Mouse (Mus musculus): ENCODE results near the gene Kif2c.

Kif2c gene

DNA sequence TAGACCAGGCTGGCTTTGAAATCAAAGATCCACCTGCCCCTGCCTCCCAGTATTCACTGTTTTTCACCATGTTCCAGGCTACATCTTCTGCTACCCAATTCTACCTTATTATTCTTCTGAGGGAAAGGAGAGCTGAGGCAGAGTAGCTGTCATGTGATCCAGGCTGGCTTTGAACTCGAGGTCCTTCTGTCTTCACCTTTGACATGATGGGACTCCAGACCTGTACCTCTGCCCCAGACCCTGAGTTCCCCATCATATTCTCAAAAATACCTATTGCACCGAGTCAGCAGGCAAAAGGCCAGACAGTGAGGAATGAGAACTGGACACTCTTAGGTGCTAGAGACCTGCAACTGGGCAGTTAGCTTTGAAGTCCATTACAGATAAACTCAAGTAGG, 47.8 kb downstream of the Kif2c start:
- no peak for DNase-seq (ENCODE audit: low spot score)

GRCm38 (mm10) chr4:117133817-117134600, 48.4 kb downstream of the Kif2c start, which contains the start of gene Plk3:
Gene Plk3, minus strand, starts transcription at chr4:117133963.
- DNase-seq (ENCODE audit: low spot score), result peak; percentile 93

- peak; percentile 21 for DNase-seq (ENCODE audit: low spot score)
These were observed 49.1 kb downstream of the Kif2c start for GRCm38 (mm10) chr4:117133366-117133796.

DNA sequence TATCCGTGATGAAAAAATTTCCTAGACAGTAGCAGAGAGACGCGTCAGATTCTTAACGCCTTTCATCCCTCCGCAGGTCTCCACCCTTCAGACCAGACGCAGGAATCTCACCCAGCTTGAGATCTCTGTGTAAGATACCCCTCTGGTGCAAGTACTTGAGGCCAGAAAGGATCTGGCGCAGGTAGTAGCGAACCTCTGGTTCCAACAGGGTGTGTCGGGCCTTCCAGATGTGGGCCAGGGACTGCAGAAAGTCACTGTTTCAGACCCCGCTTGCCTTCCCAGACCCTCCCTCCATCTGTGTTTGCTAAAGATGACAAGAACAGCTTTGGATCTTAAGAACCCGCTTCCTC, 49.7 kb downstream of the Kif2c start:
- peak; percentile 19 for DNase-seq (ENCODE audit: low spot score)

DNA sequence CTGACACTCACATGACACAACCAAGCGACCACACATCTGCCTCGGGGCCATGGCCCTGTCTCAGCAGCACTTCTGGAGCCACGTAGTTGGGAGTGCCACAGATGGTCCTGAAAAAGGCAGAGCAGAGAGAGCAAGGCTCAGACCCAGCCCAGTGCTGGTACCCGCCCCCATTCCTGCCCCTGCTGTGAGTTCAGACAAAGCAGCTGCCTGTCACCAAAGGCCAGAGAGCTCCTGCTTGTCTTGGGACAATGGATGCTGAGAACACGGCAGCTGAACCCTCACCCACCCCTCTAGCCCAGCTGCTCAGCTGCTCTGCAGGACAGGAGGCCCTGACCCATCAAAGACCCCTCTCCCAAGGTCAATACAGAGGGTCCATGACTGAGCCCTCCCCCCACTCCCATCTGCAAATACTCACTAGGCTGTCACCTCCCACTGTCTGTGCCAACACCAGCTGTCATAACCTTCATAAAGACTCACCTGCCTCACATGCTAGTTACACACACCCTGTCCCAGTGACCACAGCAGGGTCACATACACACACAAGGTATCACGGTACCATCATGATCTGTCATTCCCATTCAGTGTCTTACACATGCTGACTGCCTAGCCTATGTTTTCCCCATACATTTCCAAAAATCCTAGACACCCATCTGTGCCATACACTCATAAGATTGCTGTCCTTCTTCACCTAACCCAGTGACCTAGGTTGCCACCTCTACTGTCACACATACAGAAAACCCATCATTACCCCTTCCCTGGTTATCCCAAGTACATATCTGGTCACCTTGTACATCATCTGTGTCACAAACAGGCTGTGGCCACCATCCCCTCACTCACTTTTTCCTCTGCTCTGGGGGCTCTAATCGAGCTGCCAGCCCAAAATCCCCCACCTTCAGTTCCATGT, 50.3 kb downstream of the Kif2c start:
- DNase-seq (ENCODE audit: low spot score), result peak; percentile 54

GRCm38 (mm10) chr4:117131198-117131597, 51.2 kb downstream of the Kif2c start:
- no peak for DNase-seq (ENCODE audit: low spot score)

GRCm38 (mm10) chr4:117130790-117131189, 51.6 kb downstream of the Kif2c start:
- peak; percentile 45 for DNase-seq (ENCODE audit: low spot score)

DNA sequence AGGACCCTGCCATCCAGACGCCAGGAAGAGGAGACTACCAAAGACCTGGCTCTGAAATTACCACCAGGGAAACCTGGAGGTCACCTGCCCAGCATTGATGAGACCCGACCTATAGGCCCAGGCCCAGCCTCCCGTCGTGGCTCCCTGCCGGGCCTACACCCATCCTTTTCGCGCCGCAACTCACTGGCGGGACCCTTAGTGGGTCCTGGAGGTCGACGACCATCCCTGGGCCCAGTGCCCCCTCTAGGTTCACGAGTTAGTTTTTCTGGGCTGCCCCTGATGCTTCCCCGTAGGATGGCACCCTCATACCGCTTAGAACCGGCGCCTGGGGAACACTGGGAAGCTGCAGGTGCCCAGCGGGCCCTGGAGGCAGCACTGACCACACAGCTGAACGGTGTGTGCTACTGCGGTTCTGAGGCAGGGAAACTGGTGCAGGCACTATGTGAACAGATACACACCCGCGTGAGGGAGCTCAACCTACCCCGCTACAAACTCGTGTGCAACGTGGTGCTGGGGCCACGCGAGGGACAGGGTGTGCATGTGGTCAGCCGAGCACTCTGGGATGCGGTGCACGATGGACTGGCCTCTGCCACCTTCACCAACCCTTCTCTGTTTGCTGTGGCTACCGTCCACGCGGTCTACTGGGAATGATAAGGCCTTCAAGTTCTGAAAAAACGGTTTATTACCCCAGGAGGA, 54.3 kb downstream of the Kif2c start:
- DNase-seq (ENCODE audit: low spot score), result no peak

- DNase-seq (ENCODE audit: low spot score), result no peak
These were observed 55.7 kb downstream of the Kif2c start, which contains the start of gene Tctex1d4 for GRCm38 (mm10) chr4:117126675-117127290. Gene Tctex1d4, plus strand, starts transcription at chr4:117126794.

DNA sequence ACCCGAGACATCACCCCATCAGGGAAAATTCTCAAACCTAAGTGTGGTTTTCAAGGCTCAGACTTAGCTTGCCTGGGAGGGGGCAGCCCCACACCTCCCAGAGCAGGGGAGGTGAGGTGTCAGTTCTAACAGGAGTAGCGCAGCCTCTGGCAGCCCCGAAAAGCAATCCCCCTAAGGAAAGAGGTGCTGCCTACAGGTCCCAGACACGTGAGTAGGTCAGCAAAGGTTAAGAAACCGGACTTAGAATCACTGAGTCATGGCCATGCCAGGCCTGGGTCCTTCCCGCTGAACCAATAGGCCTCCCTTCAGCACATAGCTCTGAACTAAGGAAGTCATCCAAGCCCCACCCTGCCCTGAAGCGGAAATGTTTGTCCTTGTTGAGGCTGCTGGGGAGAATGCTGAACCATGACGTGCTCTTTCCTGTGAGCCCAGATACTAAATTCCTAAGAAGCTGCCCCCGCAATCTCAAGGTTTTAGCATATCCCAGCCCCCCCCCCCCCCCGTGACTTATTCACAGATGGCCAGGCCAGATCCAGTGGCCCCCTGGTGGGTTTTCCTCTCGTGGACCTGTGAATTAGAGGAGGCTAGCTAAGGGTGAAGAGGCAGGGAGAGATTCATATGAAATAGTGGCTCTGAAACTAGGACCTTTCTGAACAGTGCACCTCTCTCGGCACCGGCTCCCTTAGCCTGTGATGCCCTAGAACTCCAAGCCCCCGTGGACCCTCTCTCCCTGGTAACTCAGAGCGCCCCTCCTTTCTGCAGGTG, 56.3 kb downstream of the Kif2c start:
- peak; percentile 75 for DNase-seq (ENCODE audit: low spot score)

DNA sequence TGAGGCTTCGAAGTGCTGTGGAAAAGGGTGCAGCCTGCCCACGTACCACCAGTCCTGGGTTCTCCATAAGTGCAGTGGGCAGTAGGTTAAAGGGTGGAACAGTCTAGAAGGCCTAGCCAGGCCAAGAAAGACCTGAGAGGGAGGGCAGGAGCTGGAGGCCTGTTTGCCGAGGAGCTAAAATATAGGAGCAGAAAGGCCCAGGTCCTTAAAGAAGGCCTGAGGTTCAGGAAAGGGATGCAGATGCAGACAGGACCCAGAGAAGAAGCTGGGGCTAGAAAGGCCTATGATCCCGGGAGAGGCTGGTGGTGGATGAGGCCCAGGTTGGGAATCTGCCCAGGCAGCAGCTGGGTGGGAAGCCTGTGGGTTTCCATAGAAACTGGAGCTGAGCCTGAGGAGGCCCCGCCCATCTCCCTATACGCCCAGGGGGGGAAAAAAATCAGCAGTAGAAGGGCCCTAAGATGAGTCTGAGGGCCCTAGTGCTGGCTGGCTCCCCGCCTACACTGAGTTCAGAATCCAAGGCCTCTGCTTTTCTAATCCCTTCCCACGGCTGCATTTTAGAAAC, 57.0 kb downstream of the Kif2c start, which contains the start of gene Btbd19:
Btbd19 (minus strand) TSS at position 378 of the 562 bp plus-strand sequence.
- DNase-seq (ENCODE audit: low spot score), result peak; percentile 73

- no peak for DNase-seq (ENCODE audit: low spot score)
These were observed 57.7 kb downstream of the Kif2c start for GRCm38 (mm10) chr4:117124518-117125347.

DNA sequence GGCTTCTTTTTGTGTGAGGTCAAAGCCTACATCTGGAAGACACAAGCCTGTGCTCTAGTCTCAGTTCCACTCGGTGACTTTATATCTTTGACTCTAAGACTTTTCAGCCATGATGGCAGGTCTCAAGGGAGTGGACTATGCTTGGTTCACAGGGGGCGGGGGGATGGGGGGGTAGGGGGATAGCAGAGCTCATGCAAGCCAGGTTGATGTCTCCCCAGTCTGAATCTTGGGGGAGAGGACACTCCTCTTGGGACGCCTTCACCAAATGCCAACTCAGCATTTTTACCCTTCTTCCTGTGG, 58.3 kb downstream of the Kif2c start:
- DNase-seq (ENCODE audit: low spot score), result no peak

GRCm38 (mm10) chr4:117123546-117124217, 58.8 kb downstream of the Kif2c start:
- no peak for DNase-seq (ENCODE audit: low spot score)

GRCm38 (mm10) chr4:117122209-117122608, 60.2 kb downstream of the Kif2c start:
- DNase-seq (ENCODE audit: low spot score), result peak; percentile 59

DNA sequence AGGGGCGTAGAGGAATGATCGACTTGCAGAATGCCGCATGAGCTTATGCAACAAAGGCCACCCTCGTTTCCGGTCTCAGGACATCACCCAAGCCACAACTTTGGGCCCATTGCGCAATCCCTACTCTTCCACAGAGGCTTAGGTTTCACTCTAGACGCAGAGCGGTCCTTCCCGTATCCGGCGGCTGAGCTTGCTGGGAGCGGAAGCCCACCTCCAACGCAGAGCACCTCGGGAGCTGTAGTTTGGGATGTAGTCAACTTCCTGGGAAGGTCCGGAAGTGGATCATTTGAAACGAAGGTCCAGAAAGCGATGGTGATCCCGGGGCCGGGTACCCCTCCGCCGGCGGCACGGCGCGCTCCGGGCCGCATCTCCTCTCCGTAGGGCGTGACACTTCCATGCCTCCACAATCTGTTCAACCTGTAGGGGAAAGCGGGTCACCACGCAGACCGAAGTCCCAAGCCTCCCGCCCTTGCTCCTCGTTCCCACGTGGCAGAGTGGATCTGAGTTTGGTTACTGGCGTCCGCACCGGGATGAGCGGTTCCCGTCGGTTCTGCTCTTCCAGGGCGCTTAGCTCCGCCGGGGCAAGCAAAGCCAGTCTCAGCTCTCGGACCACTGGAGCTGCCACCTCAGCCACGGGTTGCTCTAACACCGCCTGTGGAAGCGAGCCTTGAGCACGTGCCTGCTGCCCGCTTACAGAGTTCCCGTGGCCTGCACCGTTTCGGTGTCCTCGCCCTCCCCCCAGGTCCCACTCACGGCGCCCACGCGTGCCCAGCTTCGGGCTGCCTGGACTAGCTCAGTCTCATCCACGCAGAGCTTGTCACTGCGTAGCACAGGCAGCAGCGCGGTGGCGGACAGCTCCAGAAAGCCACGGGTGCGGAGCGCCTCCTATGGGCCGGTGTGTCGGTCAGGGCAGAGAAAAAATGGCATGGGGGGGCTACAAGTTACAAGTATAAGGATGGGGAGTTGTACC, 61.7 kb downstream of the Kif2c start:
- DNase-seq (ENCODE audit: low spot score), result peak; percentile 92

GRCm38 (mm10) chr4:117120052-117120444, 62.4 kb downstream of the Kif2c start:
- no peak for DNase-seq (ENCODE audit: low spot score)

DNA sequence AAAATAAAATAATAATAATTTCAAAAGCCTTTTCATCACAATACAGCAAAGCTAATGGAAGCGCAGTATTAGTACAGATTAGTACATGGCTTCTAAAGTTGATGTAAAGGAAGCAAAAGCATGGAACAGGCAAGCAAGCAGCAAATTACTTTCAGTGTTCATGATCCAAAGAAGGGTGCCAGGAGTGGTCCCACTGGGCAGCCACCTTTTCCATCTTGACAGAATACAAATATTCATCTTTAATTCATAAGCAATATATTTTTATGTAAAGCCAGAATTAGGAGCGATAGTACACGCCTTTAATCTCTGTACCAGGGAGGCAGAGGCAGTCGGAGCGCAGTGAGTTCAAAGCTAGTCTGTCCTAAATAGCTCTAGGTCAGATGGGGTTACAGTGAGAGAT, 62.8 kb downstream of the Kif2c start:
- DNase-seq (ENCODE audit: low spot score), result no peak
